Mouse (Mus musculus) frontal cortex, adult (tissue): Measurements from ENCODE around the gene Cyp27b1.
"Not testable (repeated sequence)": the region's sequence is repeated elsewhere in the genome, so short reads cannot be mapped to it uniquely, and the experiment has no call there.

Source experiments
- ATAC-seq: cut with Nextera tagmentation; 2 replicates; pipeline ENCODE4 v1.9.2; 2017; ENCODE audit warnings: mild to moderate bottlenecking, moderate library complexity, mixed read lengths; ENCODE audit not compliant: low TSS enrichment

The Cyp27b1 gene

GRCm38 (mm10) chr10:127049395-127050118, 1.5 kb downstream of the Cyp27b1 start:
- ATAC-seq = no peak

GRCm38 (mm10) chr10:127050119-127050474, 2.0 kb downstream of the Cyp27b1 start:
- ATAC-seq = no peak

GRCm38 (mm10) chr10:127054646-127055045, 6.6 kb downstream of the Cyp27b1 start:
- ATAC-seq = no peak

DNA sequence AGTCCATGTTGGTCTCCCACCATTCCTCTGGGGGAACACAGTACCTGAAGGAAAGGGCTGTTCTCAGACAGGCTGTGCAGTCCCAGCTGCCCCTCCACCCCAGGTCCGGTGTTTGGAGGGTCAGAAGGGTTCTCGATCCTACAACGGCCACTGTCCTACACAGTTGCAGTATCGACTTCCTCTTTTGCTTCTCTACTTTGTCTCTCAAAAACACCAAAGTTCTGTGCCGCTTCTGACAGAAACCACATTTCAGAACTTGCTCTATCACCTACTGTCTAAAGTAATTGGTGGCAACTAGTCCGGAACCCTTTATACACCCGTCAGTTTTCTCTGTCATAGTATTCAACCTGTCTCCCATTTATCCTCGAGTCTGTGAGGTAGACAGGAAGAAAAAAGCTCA, 7.4 kb downstream of the Cyp27b1 start:
- ATAC-seq = no peak

GRCm38 (mm10) chr10:127056490-127056889, 8.4 kb downstream of the Cyp27b1 start:
- ATAC-seq = no peak

DNA sequence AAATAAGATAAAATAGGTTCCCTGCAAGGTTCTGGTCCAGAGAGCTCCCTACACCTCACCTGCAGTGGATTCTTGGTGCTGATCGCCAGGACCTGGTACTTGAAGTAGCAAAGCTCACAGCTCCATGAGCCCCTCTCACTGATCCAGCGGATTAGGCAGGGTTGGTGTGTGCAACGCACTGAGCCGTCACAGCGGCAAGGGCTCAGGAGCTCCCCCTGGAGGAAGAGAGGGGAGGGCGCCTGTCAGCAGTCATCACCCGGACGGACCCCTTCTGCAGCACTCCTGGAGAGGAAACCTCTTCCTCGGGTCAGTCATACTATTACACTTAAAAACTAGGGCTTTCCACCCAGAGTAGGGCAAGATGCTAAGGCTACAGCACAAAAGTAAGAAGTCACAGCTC, 10.1 kb downstream of the Cyp27b1 start:
- ATAC-seq = peak; percentile 40

DNA sequence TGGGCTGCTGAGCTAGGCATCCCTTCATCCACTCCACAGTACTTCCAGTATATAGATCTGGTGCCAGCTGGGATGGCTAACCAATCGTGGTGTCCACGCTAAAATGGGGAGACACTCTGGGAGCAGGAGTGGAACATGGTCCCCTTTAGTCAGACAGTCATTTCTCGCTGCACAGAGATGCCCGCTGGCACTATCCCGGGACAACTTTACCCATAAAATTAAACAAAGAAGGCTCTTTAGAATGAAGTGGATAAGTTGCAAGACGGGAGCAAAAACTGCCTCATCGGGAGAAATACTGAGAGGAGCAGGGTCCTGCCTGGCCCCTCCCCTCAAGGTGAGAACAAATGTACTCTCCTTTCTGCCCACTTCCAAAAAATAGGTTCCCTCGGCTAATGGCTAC, 10.7 kb downstream of the Cyp27b1 start:
- ATAC-seq = no peak

DNA sequence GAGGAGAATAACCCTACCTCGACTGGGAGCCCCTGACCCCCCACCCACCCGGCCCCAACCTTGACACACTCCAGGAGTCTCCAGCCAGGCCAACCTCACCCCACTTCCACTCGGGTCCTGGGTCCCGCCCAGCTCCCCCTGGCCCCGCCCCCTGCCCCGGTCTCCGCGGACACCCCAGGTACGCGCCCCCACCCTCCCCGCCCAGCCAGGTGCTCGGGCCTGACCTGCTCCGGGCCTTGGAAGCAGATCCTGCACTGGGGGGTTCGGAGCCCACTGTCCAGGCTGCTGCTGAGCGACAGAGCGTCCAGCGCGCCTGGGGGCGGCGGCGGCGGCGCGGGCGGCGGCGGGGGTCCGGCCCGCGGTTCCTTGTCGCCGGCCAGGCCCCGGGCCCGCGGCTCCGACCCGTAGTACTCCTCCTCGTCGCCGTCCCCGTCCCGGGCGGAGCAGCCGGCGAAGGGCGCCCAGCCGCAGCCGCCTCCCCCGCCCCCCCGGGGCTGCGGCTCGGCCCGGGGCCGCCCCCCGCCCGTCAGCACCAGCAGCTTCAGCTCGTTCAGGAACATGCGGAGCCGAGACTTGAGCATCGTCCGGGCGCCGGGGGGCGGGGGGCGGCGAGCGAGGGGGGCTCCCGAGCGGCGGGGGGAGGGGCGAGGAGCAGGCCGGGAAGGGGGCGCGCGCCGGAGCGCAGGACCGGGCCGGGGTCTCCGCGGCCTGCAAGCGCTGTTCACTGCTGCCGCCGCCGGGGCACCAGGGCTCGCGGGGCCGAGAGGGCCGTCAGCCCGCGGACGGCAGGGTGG, 11.3 kb downstream of the Cyp27b1 start:
- ATAC-seq = no peak

DNA sequence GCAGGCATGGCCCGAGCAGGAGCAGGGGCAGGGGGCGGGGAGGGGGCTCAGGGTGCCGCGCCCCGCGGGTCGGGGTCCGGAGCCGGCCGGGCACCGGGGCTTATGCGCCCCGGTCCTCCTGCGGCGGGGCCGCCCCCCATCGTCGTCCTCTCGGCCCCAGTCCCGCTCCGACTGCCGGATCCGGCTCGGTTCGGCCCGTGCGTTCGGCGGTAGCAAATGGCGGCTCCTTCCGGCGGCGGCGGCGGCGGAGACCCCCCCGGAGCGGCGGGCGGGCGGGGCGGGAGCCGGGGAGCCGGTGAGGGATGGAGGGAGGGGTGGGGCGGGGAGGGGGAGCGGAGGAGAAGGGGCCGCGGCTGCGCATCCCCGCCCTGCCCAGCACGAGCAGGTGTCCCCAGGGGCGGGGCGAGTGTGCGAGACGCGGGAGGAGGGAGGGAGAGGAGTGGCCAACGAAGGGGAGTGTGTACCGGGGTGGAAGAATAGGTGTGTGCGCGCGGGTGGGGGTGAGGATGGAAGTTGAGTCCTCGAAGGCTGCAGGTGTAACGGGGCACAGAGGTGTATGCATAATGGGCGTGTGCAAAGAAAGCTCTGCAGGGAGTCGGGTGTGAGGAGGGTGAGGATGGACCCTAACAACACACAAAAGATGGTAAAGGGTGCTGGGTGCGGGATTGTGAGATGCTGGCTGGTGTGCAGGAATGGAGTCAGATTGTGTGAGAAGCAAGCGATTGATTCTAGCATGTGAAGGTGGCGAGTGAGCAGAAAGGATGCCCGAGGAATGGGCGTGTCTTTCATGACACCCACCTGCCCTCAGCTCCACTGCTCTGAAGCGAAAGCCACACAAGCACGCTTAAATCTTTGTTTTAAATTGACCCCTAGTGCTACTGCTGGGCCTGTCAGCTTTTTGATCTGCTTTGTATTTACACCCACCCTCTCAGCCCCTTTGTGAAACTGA, 12.2 kb downstream of the Cyp27b1 start, which contains the start of gene March9:
TSS of gene March9 (minus strand) at position 217 of the 949 bp plus-strand sequence.
- ATAC-seq = peak; percentile 28

DNA sequence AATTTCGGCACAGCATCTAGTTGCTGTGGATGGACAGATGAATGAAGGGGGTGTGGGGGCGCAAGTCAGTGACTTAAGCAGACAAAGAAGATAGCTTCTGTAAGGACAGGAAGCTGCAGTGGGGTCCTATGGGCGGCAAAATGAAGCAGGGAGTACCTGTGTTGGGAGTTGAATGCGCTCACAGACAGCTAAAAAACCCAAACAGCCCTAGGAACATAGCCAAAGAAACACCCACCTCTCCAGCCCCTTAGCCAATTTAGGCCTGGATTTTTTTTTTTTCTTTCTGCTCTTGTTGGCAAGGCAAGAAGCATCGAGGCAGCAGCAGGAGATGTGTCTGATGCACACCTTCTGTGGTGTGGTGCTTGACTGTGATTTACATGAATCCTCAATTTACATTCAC, 13.0 kb downstream of the Cyp27b1 start:
- ATAC-seq = no peak

DNA sequence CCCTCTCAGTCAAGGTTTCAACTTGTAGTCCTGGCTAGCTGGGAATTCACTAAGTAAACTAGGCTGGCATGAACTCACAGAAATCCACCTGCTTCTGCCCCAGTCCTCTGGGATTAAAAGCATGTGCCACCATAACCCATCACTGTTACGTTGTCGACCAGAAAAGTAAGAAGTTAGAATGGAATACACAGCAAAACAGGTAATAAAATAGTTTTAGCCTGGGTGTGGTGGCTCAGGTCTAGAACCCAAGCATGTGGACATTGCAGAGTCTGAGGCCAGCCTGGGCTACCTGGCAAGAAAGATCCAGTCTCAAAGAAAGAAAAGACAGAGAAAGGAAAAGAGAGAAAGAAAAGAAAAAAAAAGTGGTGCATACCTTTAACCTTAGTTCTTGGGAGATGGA, 13.5 kb downstream of the Cyp27b1 start:
- ATAC-seq = no peak

- not testable (repeated sequence) for ATAC-seq
Measured at GRCm38 (mm10) chr10:127062101-127062500, 14.1 kb downstream of the Cyp27b1 start.

GRCm38 (mm10) chr10:127062503-127062902, 14.5 kb downstream of the Cyp27b1 start:
- ATAC-seq = no peak

DNA sequence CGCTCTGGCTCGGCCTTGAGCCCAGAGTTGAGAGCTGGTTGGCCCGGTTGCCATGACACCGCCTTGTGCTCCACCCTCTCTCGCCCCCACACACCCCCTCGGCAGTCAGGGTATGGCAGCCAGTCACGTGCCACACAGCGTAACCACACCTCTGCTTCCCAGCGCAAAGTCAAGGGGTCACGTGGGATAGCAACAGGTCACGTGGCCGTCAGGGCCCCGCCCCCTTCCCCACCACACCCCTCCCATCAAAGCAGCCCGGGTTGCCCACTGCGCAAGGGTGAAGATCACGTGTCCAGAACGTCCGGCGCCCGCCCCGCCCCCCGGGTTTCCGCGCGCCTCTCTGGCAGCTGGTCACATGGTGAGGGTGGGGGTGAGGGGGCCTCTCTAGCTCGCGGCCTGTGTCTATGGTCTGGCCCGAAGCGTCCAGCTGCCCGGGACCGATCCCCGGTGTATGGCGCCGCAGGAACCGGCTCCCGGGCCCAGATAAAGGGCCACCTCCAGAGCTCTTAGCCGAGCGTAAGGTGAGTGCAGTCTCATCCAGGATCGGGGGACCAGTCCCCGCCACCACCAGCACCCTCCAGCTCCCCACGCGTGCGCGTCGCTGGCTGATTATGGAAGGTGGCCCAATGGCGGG, 15.3 kb downstream of the Cyp27b1 start, which contains the start of gene Cdk4:
TSS of gene Cdk4 (plus strand) at position 296 of the 634 bp plus-strand sequence.
- ATAC-seq = peak; percentile 58

- ATAC-seq = no peak
Measured at GRCm38 (mm10) chr10:127063913-127064870, 16.1 kb downstream of the Cyp27b1 start.

GRCm38 (mm10) chr10:127065981-127066380, 17.9 kb downstream of the Cyp27b1 start:
- ATAC-seq = no peak

GRCm38 (mm10) chr10:127066519-127067018, 18.5 kb downstream of the Cyp27b1 start:
- no peak for ATAC-seq

GRCm38 (mm10) chr10:127068360-127069038, 20.4 kb downstream of the Cyp27b1 start:
- no peak for ATAC-seq
